Mouse (Mus musculus): Measurements from ENCODE around the gene Ccr8. TPM values are rescaled to one million over a fixed set of nuclear protein-coding genes. Genes with fewer than 3 reads are reported as not detected.

Gene Ccr8
- polyA plus RNA-seq, 1 experiment from 2014 or later: 0.07 TPM

- Histone ChIP-seq H3K4me1 (replicated peaks; ENCODE audit: control insufficient read depth, insufficient read depth) (no peaks in the 10 kb centered on the region), H3K9ac (ENCODE audit: low read length) (peak within 1 kb of the TSS; percentile 97), H3K27me3 (ENCODE audit: control insufficient read depth, insufficient read depth, low read length) (no peaks in the 10 kb centered on the region), H3K27ac (replicated peaks) (peak within 1 kb of the TSS; percentile 94), H3K9me3 (ENCODE audit: control insufficient read depth, low read length) (no peaks in the 10 kb centered on the region), H3K36me3 (ENCODE audit: control insufficient read depth, insufficient read depth, low read length) (peaks cover 15% of the 10 kb centered on the region; the same call in 1 of the 2 replicates), H3K4me2 (replicated peaks; ENCODE audit: low read depth) (peak within 1 kb of the TSS; percentile 73), H3K4me3 (ENCODE audit: low read depth, low read length) (peak within 1 kb of the TSS; percentile 99)
- under 1% methylated on average over 69 of the region's 72 CpGs for WGBS
- DNase-seq (ENCODE audit: low spot score): peak; percentile 97
- peak; percentile 97 for ATAC-seq (ENCODE audit: low FRiP score, low TSS enrichment)
- TF ChIP-seq EP300 (optimal IDR thresholded peaks at IDR 0.05): no peak
Measured at GRCm38 (mm10) chr9:120127538-120128251, 35.8 kb downstream of the Ccr8 start, which contains the start of gene Rpsa. Gene Rpsa, plus strand, starts transcription at chr9:120127689.

- no peaks in the 10 kb centered on the region for H3K9me3 ChIP-seq (ENCODE audit: control insufficient read depth, low read length)
Measured at GRCm38 (mm10) chr9:120129276-120129675, 37.4 kb downstream of the Ccr8 start.

GRCm38 (mm10) chr9:120131784-120132288 is 39.9 kb downstream of the Ccr8 start:
- H3K36me3 ChIP-seq (ENCODE audit: control insufficient read depth, insufficient read depth, low read length): peaks cover 15% of the 10 kb centered on the region; the same call in 1 of the 2 replicates
- no peak for DNase-seq (ENCODE audit: low spot score)
- H3K9ac ChIP-seq (ENCODE audit: low read length): no peak overlapping the region
- WGBS: 84% methylated on average over 3 of the region's 3 CpGs
- no peaks in the 10 kb centered on the region for H3K9me3 ChIP-seq (ENCODE audit: control insufficient read depth, low read length)
- no peak overlapping the region for H3K4me2 ChIP-seq (replicated peaks; ENCODE audit: low read depth)
- no peak for ATAC-seq (ENCODE audit: low FRiP score, low TSS enrichment)
- no peak for TF ChIP-seq CTCF (IDR thresholded peaks at IDR 0.05; ENCODE audit: low read depth)
- TF ChIP-seq EP300 (optimal IDR thresholded peaks at IDR 0.05): no peak
- H3K4me3 ChIP-seq (ENCODE audit: low read depth, low read length): no peak overlapping the region
- H3K27me3 ChIP-seq (ENCODE audit: control insufficient read depth, insufficient read depth, low read length): no peaks in the 10 kb centered on the region
- no peak overlapping the region for H3K27ac ChIP-seq (replicated peaks)
- H3K4me1 ChIP-seq (replicated peaks; ENCODE audit: control insufficient read depth, insufficient read depth): no peaks in the 10 kb centered on the region

More at GRCm38 (mm10) chr9:120129276-120129675, 37.4 kb downstream of the Ccr8 start:
- WGBS: 60% methylated on average over 10 of the region's 10 CpGs
- Histone ChIP-seq H3K9ac (ENCODE audit: low read length) (peak overlapping the region; percentile 97; the same call in 1 of the 2 replicates), H3K36me3 (ENCODE audit: control insufficient read depth, insufficient read depth, low read length) (peaks cover 15% of the 10 kb centered on the region; the same call in 1 of the 2 replicates), H3K27me3 (ENCODE audit: control insufficient read depth, insufficient read depth, low read length) (no peaks in the 10 kb centered on the region), H3K4me1 (replicated peaks; ENCODE audit: control insufficient read depth, insufficient read depth) (no peaks in the 10 kb centered on the region), H3K27ac (replicated peaks) (no peak overlapping the region), H3K4me2 (replicated peaks; ENCODE audit: low read depth) (peak overlapping the region; percentile 73), H3K4me3 (ENCODE audit: low read depth, low read length) (peak overlapping the region; percentile 99; the same call in 1 of the 2 replicates)
- TF ChIP-seq CTCF (IDR thresholded peaks at IDR 0.05; ENCODE audit: low read depth) (no peak), EP300 (optimal IDR thresholded peaks at IDR 0.05) (no peak)
- no peak for ATAC-seq (ENCODE audit: low FRiP score, low TSS enrichment)
- no peak for DNase-seq (ENCODE audit: low spot score)

GRCm38 (mm10) chr9:120132980-120133754 is 41.3 kb downstream of the Ccr8 start:
- Histone ChIP-seq H3K4me1 (replicated peaks; ENCODE audit: control insufficient read depth, insufficient read depth) (no peaks in the 10 kb centered on the region), H3K4me3 (ENCODE audit: low read depth, low read length) (no peak overlapping the region), H3K9ac (ENCODE audit: low read length) (no peak overlapping the region), H3K27ac (replicated peaks) (no peak overlapping the region), H3K9me3 (ENCODE audit: control insufficient read depth, low read length) (no peaks in the 10 kb centered on the region), H3K4me2 (replicated peaks; ENCODE audit: low read depth) (no peak overlapping the region), H3K27me3 (ENCODE audit: control insufficient read depth, insufficient read depth, low read length) (no peaks in the 10 kb centered on the region), H3K36me3 (ENCODE audit: control insufficient read depth, insufficient read depth, low read length) (peaks cover 15% of the 10 kb centered on the region; the same call in 1 of the 2 replicates)
- no peak for DNase-seq (ENCODE audit: low spot score)
- no peak for ATAC-seq (ENCODE audit: low FRiP score, low TSS enrichment)
- WGBS: 46% methylated on average over 8 of the region's 8 CpGs
- no peak for TF ChIP-seq CTCF (IDR thresholded peaks at IDR 0.05; ENCODE audit: low read depth)
- no peak for TF ChIP-seq EP300 (optimal IDR thresholded peaks at IDR 0.05)

GRCm38 (mm10) chr9:120133755-120134475 is 42.0 kb downstream of the Ccr8 start:
- no peak for DNase-seq (ENCODE audit: low spot score)
- Histone ChIP-seq H3K27me3 (ENCODE audit: control insufficient read depth, insufficient read depth, low read length) (no peaks in the 10 kb centered on the region), H3K9me3 (ENCODE audit: control insufficient read depth, low read length) (no peaks in the 10 kb centered on the region), H3K4me2 (replicated peaks; ENCODE audit: low read depth) (no peak overlapping the region), H3K27ac (replicated peaks) (no peak overlapping the region), H3K4me1 (replicated peaks; ENCODE audit: control insufficient read depth, insufficient read depth) (no peaks in the 10 kb centered on the region), H3K36me3 (ENCODE audit: control insufficient read depth, insufficient read depth, low read length) (peaks cover 15% of the 10 kb centered on the region; the same call in 1 of the 2 replicates), H3K9ac (ENCODE audit: low read length) (no peak overlapping the region), H3K4me3 (ENCODE audit: low read depth, low read length) (no peak overlapping the region)
- WGBS: 34% methylated on average over 6 of the region's 6 CpGs
- no peak for ATAC-seq (ENCODE audit: low FRiP score, low TSS enrichment)
- TF ChIP-seq CTCF (IDR thresholded peaks at IDR 0.05; ENCODE audit: low read depth) (no peak), EP300 (optimal IDR thresholded peaks at IDR 0.05) (no peak)
